Mouse (Mus musculus): Measurements from ENCODE around the gene Ubash3b. TPM values are rescaled to one million over a fixed set of nuclear protein-coding genes. Genes with fewer than 3 reads are reported as not detected.

Gene Ubash3b
- polyA plus RNA-seq, 1 experiment from 2014 or later, result 29.7 TPM

- ATAC-seq, result peak; percentile 82
- 38% methylated on average over 4 of the region's 4 CpGs for WGBS
Observed at GRCm38 (mm10) chr9:40989940-40990588, 171.4 kb downstream of the Ubash3b start.

GRCm38 (mm10) chr9:40984313-40984712 is 177.2 kb downstream of the Ubash3b start:
- no peaks in the 10 kb centered on the region for H3K36me3 ChIP-seq (ENCODE audit: control insufficient read depth, insufficient read depth, low read length)
- H3K27me3 ChIP-seq (replicated peaks; ENCODE audit: control insufficient read depth, insufficient read depth, low read length), result no peaks in the 10 kb centered on the region
- no peaks in the 10 kb centered on the region for H3K9me3 ChIP-seq (ENCODE audit: control insufficient read depth, low read length)
- no peak overlapping the region for H3K27ac ChIP-seq (ENCODE audit: low read depth, low read length)
- 74% methylated on average over 3 of the region's 3 CpGs for WGBS
- H3K9ac ChIP-seq (ENCODE audit: low read depth, low read length), result no peak overlapping the region
- no peaks in the 10 kb centered on the region for H3K4me1 ChIP-seq (ENCODE audit: control insufficient read depth, insufficient read depth, low read depth, low read length)
- no peak for ATAC-seq
- H3K4me2 ChIP-seq (ENCODE audit: low read length), result no peak overlapping the region
- no peak overlapping the region for H3K4me3 ChIP-seq (ENCODE audit: low read length)

More at GRCm38 (mm10) chr9:40989940-40990588, 171.4 kb downstream of the Ubash3b start:
- Histone ChIP-seq H3K9me3 (ENCODE audit: control insufficient read depth, low read length) (no peaks in the 10 kb centered on the region), H3K27ac (ENCODE audit: low read depth, low read length) (peak overlapping the region; percentile 59; the same call in 1 of the 2 replicates), H3K27me3 (replicated peaks; ENCODE audit: control insufficient read depth, insufficient read depth, low read length) (no peaks in the 10 kb centered on the region), H3K36me3 (ENCODE audit: control insufficient read depth, insufficient read depth, low read length) (no peaks in the 10 kb centered on the region), H3K9ac (ENCODE audit: low read depth, low read length) (peak overlapping the region; percentile 52), H3K4me3 (ENCODE audit: low read length) (no peak overlapping the region), H3K4me1 (ENCODE audit: control insufficient read depth, insufficient read depth, low read depth, low read length) (peaks cover 5% of the 10 kb centered on the region), H3K4me2 (ENCODE audit: low read length) (no peak overlapping the region)

- WGBS, result 87% methylated on average over 3 of the region's 3 CpGs
- Histone ChIP-seq H3K4me2 (ENCODE audit: low read length) (no peak overlapping the region), H3K9me3 (ENCODE audit: control insufficient read depth, low read length) (no peaks in the 10 kb centered on the region), H3K9ac (ENCODE audit: low read depth, low read length) (no peak overlapping the region), H3K4me3 (ENCODE audit: low read length) (no peak overlapping the region), H3K36me3 (ENCODE audit: control insufficient read depth, insufficient read depth, low read length) (no peaks in the 10 kb centered on the region), H3K4me1 (ENCODE audit: control insufficient read depth, insufficient read depth, low read depth, low read length) (no peaks in the 10 kb centered on the region), H3K27me3 (replicated peaks; ENCODE audit: control insufficient read depth, insufficient read depth, low read length) (no peaks in the 10 kb centered on the region), H3K27ac (ENCODE audit: low read depth, low read length) (no peak overlapping the region)
- ATAC-seq, result no peak
Observed at GRCm38 (mm10) chr9:40983758-40984157, 177.7 kb downstream of the Ubash3b start.

- H3K36me3 ChIP-seq (ENCODE audit: control insufficient read depth, insufficient read depth, low read length), result no peaks in the 10 kb centered on the region
- no peaks in the 10 kb centered on the region for H3K9me3 ChIP-seq (ENCODE audit: control insufficient read depth, low read length)
- no peak overlapping the region for H3K9ac ChIP-seq (ENCODE audit: low read depth, low read length)
- H3K4me2 ChIP-seq (ENCODE audit: low read length), result no peak overlapping the region
- no peak overlapping the region for H3K27ac ChIP-seq (ENCODE audit: low read depth, low read length)
- 28% methylated on average over 6 of the region's 6 CpGs for WGBS
- no peaks in the 10 kb centered on the region for H3K27me3 ChIP-seq (replicated peaks; ENCODE audit: control insufficient read depth, insufficient read depth, low read length)
- no peak overlapping the region for H3K4me3 ChIP-seq (ENCODE audit: low read length)
- ATAC-seq, result no peak
- no peaks in the 10 kb centered on the region for H3K4me1 ChIP-seq (ENCODE audit: control insufficient read depth, insufficient read depth, low read depth, low read length)
Observed at GRCm38 (mm10) chr9:40982480-40982879, 179.0 kb downstream of the Ubash3b start.

GRCm38 (mm10) chr9:40974042-40974801 is 187.3 kb downstream of the Ubash3b start:
- WGBS, result 77% methylated on average over 11 of the region's 11 CpGs
- no peaks in the 10 kb centered on the region for H3K9me3 ChIP-seq (ENCODE audit: control insufficient read depth, low read length)

GRCm38 (mm10) chr9:40964418-40964714 is 197.1 kb downstream of the Ubash3b start:
- WGBS, result 11% methylated on average over 7 of the region's 7 CpGs
- H3K36me3 ChIP-seq (ENCODE audit: control insufficient read depth, insufficient read depth, low read length), result no peaks in the 10 kb centered on the region
- ATAC-seq, result peak; percentile 43
- H3K27ac ChIP-seq (ENCODE audit: low read depth, low read length), result no peak overlapping the region
- peaks cover 13% of the 10 kb centered on the region for H3K27me3 ChIP-seq (replicated peaks; ENCODE audit: control insufficient read depth, insufficient read depth, low read length)
- H3K9me3 ChIP-seq (ENCODE audit: control insufficient read depth, low read length), result no peaks in the 10 kb centered on the region
- H3K4me1 ChIP-seq (ENCODE audit: control insufficient read depth, insufficient read depth, low read depth, low read length), result peaks cover 10% of the 10 kb centered on the region
- H3K4me2 ChIP-seq (ENCODE audit: low read length), result peak overlapping the region; percentile 99
- H3K4me3 ChIP-seq (ENCODE audit: low read length), result peak overlapping the region; percentile 55
- peak overlapping the region; percentile 71 for H3K9ac ChIP-seq (ENCODE audit: low read depth, low read length)

More at GRCm38 (mm10) chr9:40974042-40974801, 187.3 kb downstream of the Ubash3b start:
- Histone ChIP-seq H3K9ac (ENCODE audit: low read depth, low read length) (no peak overlapping the region), H3K4me2 (ENCODE audit: low read length) (no peak overlapping the region), H3K4me3 (ENCODE audit: low read length) (no peak overlapping the region), H3K27ac (ENCODE audit: low read depth, low read length) (no peak overlapping the region), H3K27me3 (replicated peaks; ENCODE audit: control insufficient read depth, insufficient read depth, low read length) (no peaks in the 10 kb centered on the region), H3K36me3 (ENCODE audit: control insufficient read depth, insufficient read depth, low read length) (no peaks in the 10 kb centered on the region), H3K4me1 (ENCODE audit: control insufficient read depth, insufficient read depth, low read depth, low read length) (no peaks in the 10 kb centered on the region)
- ATAC-seq, result no peak

- under 1% methylated on average over 42 of the region's 51 CpGs for WGBS
- H3K9ac ChIP-seq (ENCODE audit: low read depth, low read length), result peak within 1 kb of the TSS; percentile 71
Observed at GRCm38 (mm10) chr9:40963586-40964417, 197.7 kb downstream of the Ubash3b start, which contains the start of gene Jhy. Gene Jhy (minus strand): TSS chr9:40964118.

GRCm38 (mm10) chr9:40961401-40961800 is 200.1 kb downstream of the Ubash3b start:
- Histone ChIP-seq H3K27ac (ENCODE audit: low read depth, low read length) (no peak overlapping the region), H3K9ac (ENCODE audit: low read depth, low read length) (no peak overlapping the region), H3K9me3 (ENCODE audit: control insufficient read depth, low read length) (no peaks in the 10 kb centered on the region), H3K27me3 (replicated peaks; ENCODE audit: control insufficient read depth, insufficient read depth, low read length) (peaks cover 12% of the 10 kb centered on the region), H3K4me1 (ENCODE audit: control insufficient read depth, insufficient read depth, low read depth, low read length) (peaks cover 10% of the 10 kb centered on the region), H3K36me3 (ENCODE audit: control insufficient read depth, insufficient read depth, low read length) (no peaks in the 10 kb centered on the region), H3K4me3 (ENCODE audit: low read length) (no peak overlapping the region), H3K4me2 (ENCODE audit: low read length) (no peak overlapping the region)
- ATAC-seq, result no peak
- 61% methylated on average over 3 of the region's 3 CpGs for WGBS

More at GRCm38 (mm10) chr9:40963586-40964417, 197.7 kb downstream of the Ubash3b start, which contains the start of gene Jhy:
- ATAC-seq, result peak; percentile 81
- Histone ChIP-seq H3K4me1 (ENCODE audit: control insufficient read depth, insufficient read depth, low read depth, low read length) (peaks cover 10% of the 10 kb centered on the region), H3K4me2 (ENCODE audit: low read length) (peak within 1 kb of the TSS; percentile 99), H3K9me3 (ENCODE audit: control insufficient read depth, low read length) (no peaks in the 10 kb centered on the region), H3K27me3 (replicated peaks; ENCODE audit: control insufficient read depth, insufficient read depth, low read length) (peaks cover 13% of the 10 kb centered on the region), H3K27ac (ENCODE audit: low read depth, low read length) (no peak within 1 kb of the TSS), H3K36me3 (ENCODE audit: control insufficient read depth, insufficient read depth, low read length) (no peaks in the 10 kb centered on the region), H3K4me3 (ENCODE audit: low read length) (peak within 1 kb of the TSS; percentile 55)
